Mouse (Mus musculus): Measurements from ENCODE around the gene Tyrobp. TPM values are rescaled to one million over a fixed set of nuclear protein-coding genes. Genes with fewer than 3 reads are reported as not detected.

Gene Tyrobp
- polyA plus RNA-seq, 1 experiment from 2014 or later: 19.7 TPM

GRCm38 (mm10) chr7:30453766-30454165 lies 40.2 kb downstream of the Tyrobp start:
- no peak overlapping the region for H3K4me3 ChIP-seq (ENCODE audit: low read depth, low read length)
- H3K4me1 ChIP-seq (ENCODE audit: control insufficient read depth, insufficient read depth, low read length): peaks cover 20% of the 10 kb centered on the region
- no peak overlapping the region for H3K27ac ChIP-seq (ENCODE audit: low read depth, low read length)
- H3K9me3 ChIP-seq (ENCODE audit: control insufficient read depth, low read length): no peaks in the 10 kb centered on the region
- WGBS: 4% methylated on average over 25 of the region's 25 CpGs
- ATAC-seq (ENCODE audit: low FRiP score) (0 out of 2 replicates have a peak, but pooled peaks have one; percentile 22), DNase-seq (ENCODE audit: low spot score, missing footprints) (no peak)
- no peaks in the 10 kb centered on the region for H3K36me3 ChIP-seq (ENCODE audit: control insufficient read depth, insufficient read depth, low read length)
- H3K27me3 ChIP-seq (ENCODE audit: control insufficient read depth, insufficient read depth, low read length): peaks cover 64% of the 10 kb centered on the region
- H3K9ac ChIP-seq (ENCODE audit: low read length): no peak overlapping the region
- H3K4me2 ChIP-seq: peak overlapping the region; percentile 7; the same call in 1 of the 2 replicates

DNA sequence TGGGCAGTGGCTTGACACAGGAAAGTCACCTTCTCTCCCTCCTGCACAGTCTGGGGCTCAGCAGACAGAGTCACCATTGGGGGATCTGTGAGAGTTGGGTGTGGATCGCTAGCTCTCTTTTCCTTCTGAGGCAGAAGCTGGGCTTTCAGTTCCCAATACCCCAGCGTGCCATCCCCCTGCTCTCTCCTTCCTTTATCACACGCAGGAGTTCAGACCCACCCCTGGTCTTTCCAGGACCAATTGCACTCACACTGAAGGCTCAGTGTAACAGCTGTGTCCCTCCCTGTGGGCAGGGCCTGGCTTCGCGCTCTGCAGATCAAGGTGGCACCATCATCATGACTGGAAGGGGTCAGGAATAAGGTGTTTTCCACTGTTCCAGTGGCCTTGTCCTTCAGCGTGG lies 40.7 kb downstream of the Tyrobp start:
- Histone ChIP-seq H3K4me2 (no peak overlapping the region; the same call in 1 of the 2 replicates), H3K27ac (ENCODE audit: low read depth, low read length) (no peak overlapping the region), H3K4me3 (ENCODE audit: low read depth, low read length) (no peak overlapping the region), H3K9ac (ENCODE audit: low read length) (no peak overlapping the region), H3K27me3 (ENCODE audit: control insufficient read depth, insufficient read depth, low read length) (peaks cover 64% of the 10 kb centered on the region), H3K36me3 (ENCODE audit: control insufficient read depth, insufficient read depth, low read length) (no peaks in the 10 kb centered on the region), H3K4me1 (ENCODE audit: control insufficient read depth, insufficient read depth, low read length) (peaks cover 20% of the 10 kb centered on the region), H3K9me3 (ENCODE audit: control insufficient read depth, low read length) (no peaks in the 10 kb centered on the region)
- ATAC-seq (ENCODE audit: low FRiP score): no peak
- WGBS: 10% methylated on average over 6 of the region's 6 CpGs
- DNase-seq (ENCODE audit: low spot score, missing footprints): no peak

GRCm38 (mm10) chr7:30456487-30456886 lies 42.9 kb downstream of the Tyrobp start:
- H3K27ac ChIP-seq (ENCODE audit: low read depth, low read length): no peak overlapping the region
- ATAC-seq (ENCODE audit: low FRiP score) (no peak), DNase-seq (ENCODE audit: low spot score, missing footprints) (peak; percentile 90)
- no peaks in the 10 kb centered on the region for H3K9me3 ChIP-seq (ENCODE audit: control insufficient read depth, low read length)
- H3K4me3 ChIP-seq (ENCODE audit: low read depth, low read length): peak overlapping the region; percentile 20
- H3K27me3 ChIP-seq (ENCODE audit: control insufficient read depth, insufficient read depth, low read length): peaks cover 78% of the 10 kb centered on the region
- under 1% methylated on average over 9 of the region's 9 CpGs for WGBS
- no peaks in the 10 kb centered on the region for H3K36me3 ChIP-seq (ENCODE audit: control insufficient read depth, insufficient read depth, low read length)
- H3K9ac ChIP-seq (ENCODE audit: low read length): no peak overlapping the region; the same call in 1 of the 2 replicates
- H3K4me1 ChIP-seq (ENCODE audit: control insufficient read depth, insufficient read depth, low read length): peaks cover 20% of the 10 kb centered on the region
- peak overlapping the region; percentile 48 for H3K4me2 ChIP-seq

GRCm38 (mm10) chr7:30456911-30457628 lies 43.5 kb downstream of the Tyrobp start:
- Histone ChIP-seq H3K9me3 (ENCODE audit: control insufficient read depth, low read length) (no peaks in the 10 kb centered on the region), H3K27me3 (ENCODE audit: control insufficient read depth, insufficient read depth, low read length) (peaks cover 78% of the 10 kb centered on the region), H3K36me3 (ENCODE audit: control insufficient read depth, insufficient read depth, low read length) (no peaks in the 10 kb centered on the region), H3K4me2 (peak overlapping the region; percentile 48), H3K9ac (ENCODE audit: low read length) (peak overlapping the region; percentile 42), H3K27ac (ENCODE audit: low read depth, low read length) (no peak overlapping the region), H3K4me1 (ENCODE audit: control insufficient read depth, insufficient read depth, low read length) (peaks cover 20% of the 10 kb centered on the region), H3K4me3 (ENCODE audit: low read depth, low read length) (peak overlapping the region; percentile 20)
- peak; percentile 91 for DNase-seq (ENCODE audit: low spot score, missing footprints)
- peak; percentile 33; the same call in 1 of the 2 replicates for ATAC-seq (ENCODE audit: low FRiP score)
- under 1% methylated on average over 31 of the region's 31 CpGs for WGBS

DNA sequence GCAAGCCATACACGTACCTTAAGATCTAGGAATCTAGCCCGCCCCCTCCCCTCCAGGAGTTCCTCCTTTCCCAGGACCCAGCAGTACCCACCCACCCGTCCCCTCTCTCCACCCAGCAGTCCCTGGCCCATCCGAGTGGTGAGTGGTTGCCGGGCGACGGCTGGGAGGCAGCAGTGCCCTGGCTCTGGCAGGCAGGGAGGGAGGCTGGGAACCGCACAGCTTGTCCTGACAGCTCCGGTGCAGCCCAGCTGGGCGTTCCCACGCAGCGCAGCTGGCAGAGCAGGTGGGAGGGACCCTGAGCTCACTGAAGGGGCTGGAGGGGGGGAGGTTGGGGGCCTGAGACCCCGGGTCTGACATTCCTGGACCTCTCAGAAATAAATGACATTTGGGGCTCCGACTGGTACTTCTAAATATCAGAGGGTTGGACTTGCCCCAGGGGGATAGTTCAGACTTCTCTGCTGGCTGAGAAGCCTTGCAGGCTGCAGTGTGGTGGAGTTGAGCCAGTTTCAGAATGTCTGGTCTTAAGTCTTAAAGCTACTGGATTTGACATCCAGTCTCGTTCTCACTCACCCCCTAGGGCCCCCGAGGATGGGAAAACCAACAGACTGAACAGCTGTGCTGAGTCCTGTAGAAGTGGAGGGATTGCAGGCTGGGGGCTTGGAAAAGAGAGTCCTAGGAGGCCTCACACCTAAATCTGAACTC lies 44.2 kb downstream of the Tyrobp start, which contains the start of the genes Kirrel2 and Nphs1:
Gene Kirrel2, minus strand, starts transcription at position 62 of the 702 bp plus-strand sequence.
Gene Nphs1, plus strand, starts transcription at position 687 of the 702 bp plus-strand sequence.
- WGBS: under 1% methylated on average over 14 of the region's 16 CpGs
- H3K4me1 ChIP-seq (ENCODE audit: control insufficient read depth, insufficient read depth, low read length): peaks cover 20% of the 10 kb centered on the region
- H3K27ac ChIP-seq (ENCODE audit: low read depth, low read length): no peak within 1 kb of the TSS; the same call in 1 of the 2 replicates
- peak within 1 kb of the TSS; percentile 48 for H3K4me2 ChIP-seq
- DNase-seq (ENCODE audit: low spot score, missing footprints) (peak; percentile 92), ATAC-seq (ENCODE audit: low FRiP score) (peak; percentile 81)
- H3K9ac ChIP-seq (ENCODE audit: low read length): peak within 1 kb of the TSS; percentile 42
- no peaks in the 10 kb centered on the region for H3K9me3 ChIP-seq (ENCODE audit: control insufficient read depth, low read length)
- H3K27me3 ChIP-seq (ENCODE audit: control insufficient read depth, insufficient read depth, low read length): peaks cover 78% of the 10 kb centered on the region
- no peaks in the 10 kb centered on the region for H3K36me3 ChIP-seq (ENCODE audit: control insufficient read depth, insufficient read depth, low read length)
- peak within 1 kb of the TSS; percentile 20 for H3K4me3 ChIP-seq (ENCODE audit: low read depth, low read length)

DNA sequence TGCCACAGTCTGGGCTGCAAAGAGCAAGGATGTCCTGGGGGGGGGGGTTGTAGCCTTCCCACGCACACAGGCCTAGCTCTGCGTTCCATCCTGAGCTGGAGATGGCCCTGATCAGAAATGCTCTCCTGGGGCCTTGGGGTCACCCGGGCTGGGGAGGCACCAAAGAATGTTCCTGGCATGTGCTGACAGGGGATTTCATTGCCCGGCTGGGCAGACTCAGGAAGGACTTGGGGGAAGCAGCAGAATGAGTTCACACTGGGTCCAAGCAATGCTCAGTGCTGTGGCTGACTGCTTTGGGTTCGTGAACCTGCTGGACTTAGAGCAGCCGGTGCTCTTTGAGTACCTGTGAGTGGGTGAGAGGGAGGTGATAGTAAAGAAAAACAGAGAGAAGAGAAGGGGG lies 45.9 kb downstream of the Tyrobp start:
- Histone ChIP-seq H3K4me3 (ENCODE audit: low read depth, low read length) (no peak overlapping the region), H3K9ac (ENCODE audit: low read length) (no peak overlapping the region), H3K27me3 (ENCODE audit: control insufficient read depth, insufficient read depth, low read length) (peaks cover 71% of the 10 kb centered on the region), H3K4me1 (ENCODE audit: control insufficient read depth, insufficient read depth, low read length) (peaks cover 18% of the 10 kb centered on the region), H3K36me3 (ENCODE audit: control insufficient read depth, insufficient read depth, low read length) (no peaks in the 10 kb centered on the region), H3K4me2 (no peak overlapping the region), H3K9me3 (ENCODE audit: control insufficient read depth, low read length) (no peaks in the 10 kb centered on the region), H3K27ac (ENCODE audit: low read depth, low read length) (no peak overlapping the region)
- ATAC-seq (ENCODE audit: low FRiP score) (no peak), DNase-seq (ENCODE audit: low spot score, missing footprints) (no peak)
- 40% methylated on average over 6 of the region's 6 CpGs for WGBS

GRCm38 (mm10) chr7:30463568-30463967 lies 50.0 kb downstream of the Tyrobp start:
- DNase-seq (ENCODE audit: low spot score, missing footprints) (no peak), ATAC-seq (ENCODE audit: low FRiP score) (no peak)
- no peak overlapping the region for H3K9ac ChIP-seq (ENCODE audit: low read length)
- H3K4me1 ChIP-seq (ENCODE audit: control insufficient read depth, insufficient read depth, low read length): 0 out of 2 replicates have a peak, but pooled peaks cover 2% of the 10 kb centered on the region
- H3K4me2 ChIP-seq: no peak overlapping the region
- H3K27ac ChIP-seq (ENCODE audit: low read depth, low read length): no peak overlapping the region
- peaks cover 64% of the 10 kb centered on the region for H3K27me3 ChIP-seq (ENCODE audit: control insufficient read depth, insufficient read depth, low read length)
- WGBS: 16% methylated on average over 7 of the region's 7 CpGs
- H3K36me3 ChIP-seq (ENCODE audit: control insufficient read depth, insufficient read depth, low read length): no peaks in the 10 kb centered on the region
- no peak overlapping the region for H3K4me3 ChIP-seq (ENCODE audit: low read depth, low read length)
- no peaks in the 10 kb centered on the region for H3K9me3 ChIP-seq (ENCODE audit: control insufficient read depth, low read length)

GRCm38 (mm10) chr7:30463996-30464395 lies 50.4 kb downstream of the Tyrobp start:
- 11% methylated on average over 4 of the region's 4 CpGs for WGBS
- DNase-seq (ENCODE audit: low spot score, missing footprints): no peak
- peaks cover 62% of the 10 kb centered on the region for H3K27me3 ChIP-seq (ENCODE audit: control insufficient read depth, insufficient read depth, low read length)
- H3K9ac ChIP-seq (ENCODE audit: low read length): no peak overlapping the region
- 0 out of 2 replicates have a peak, but pooled peaks cover 2% of the 10 kb centered on the region for H3K4me1 ChIP-seq (ENCODE audit: control insufficient read depth, insufficient read depth, low read length)
- H3K27ac ChIP-seq (ENCODE audit: low read depth, low read length): no peak overlapping the region
- H3K9me3 ChIP-seq (ENCODE audit: control insufficient read depth, low read length): no peaks in the 10 kb centered on the region
- H3K4me2 ChIP-seq: no peak overlapping the region
- no peaks in the 10 kb centered on the region for H3K36me3 ChIP-seq (ENCODE audit: control insufficient read depth, insufficient read depth, low read length)
- H3K4me3 ChIP-seq (ENCODE audit: low read depth, low read length): no peak overlapping the region
- no peak for ATAC-seq (ENCODE audit: low FRiP score)

DNA sequence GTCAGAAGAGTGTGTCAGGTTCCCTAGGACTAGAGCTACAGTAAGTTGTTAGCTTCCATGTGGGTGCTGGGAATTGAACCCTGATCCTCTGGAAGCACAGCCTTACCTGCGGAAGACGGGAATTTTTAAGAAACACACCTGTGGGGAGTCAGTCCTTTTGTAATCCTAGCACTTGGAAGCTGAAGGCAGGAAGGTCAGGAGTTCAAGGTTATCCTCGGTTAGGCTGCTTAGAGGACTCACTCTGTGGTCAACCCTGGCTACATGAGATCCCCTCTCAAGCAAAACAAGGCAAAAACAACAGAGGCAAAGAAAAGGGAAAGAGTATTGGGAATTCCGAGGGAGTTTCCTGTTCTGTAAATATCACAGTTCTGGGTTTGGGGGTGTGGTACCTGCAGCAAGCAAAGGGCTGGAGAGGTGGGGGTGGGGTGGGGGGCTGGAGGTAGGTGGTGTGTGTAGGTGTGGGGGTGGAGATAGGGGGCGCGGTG lies 51.3 kb downstream of the Tyrobp start:
- no peaks in the 10 kb centered on the region for H3K9me3 ChIP-seq (ENCODE audit: control insufficient read depth, low read length)
- no peak overlapping the region for H3K4me2 ChIP-seq
- no peak overlapping the region for H3K9ac ChIP-seq (ENCODE audit: low read length)

More for the DNA sequence above, 51.3 kb downstream of the Tyrobp start:
- Histone ChIP-seq H3K36me3 (ENCODE audit: control insufficient read depth, insufficient read depth, low read length) (no peaks in the 10 kb centered on the region), H3K27me3 (ENCODE audit: control insufficient read depth, insufficient read depth, low read length) (peaks cover 58% of the 10 kb centered on the region), H3K4me3 (ENCODE audit: low read depth, low read length) (no peak overlapping the region), H3K27ac (ENCODE audit: low read depth, low read length) (no peak overlapping the region), H3K4me1 (ENCODE audit: control insufficient read depth, insufficient read depth, low read length) (0 out of 2 replicates have a peak, but pooled peaks cover 2% of the 10 kb centered on the region)
- no peak for DNase-seq (ENCODE audit: low spot score, missing footprints)
- 10% methylated on average over 6 of the region's 6 CpGs for WGBS
- no peak for ATAC-seq (ENCODE audit: low FRiP score)

Measured in midbrain, embryonic 11.5 days (tissue).